Mouse (Mus musculus) kidney, adult 9 months (tissue): ENCODE results near the gene Dok3.

Experiments
- DNase-seq: peaks from one replicate; pipeline ENCODE4 v3.0.0; 2022

Dok3 gene

GRCm38 (mm10) chr13:55505810-55506209 lies 23.3 kb downstream of the Dok3 start:
- DNase-seq, result no peak

GRCm38 (mm10) chr13:55504390-55504789 lies 24.7 kb downstream of the Dok3 start:
- no peak for DNase-seq

GRCm38 (mm10) chr13:55502405-55502804 lies 26.7 kb downstream of the Dok3 start:
- no peak for DNase-seq

- no peak for DNase-seq
Observed at GRCm38 (mm10) chr13:55500575-55500974, 28.5 kb downstream of the Dok3 start.

GRCm38 (mm10) chr13:55498906-55499305 lies 30.2 kb downstream of the Dok3 start:
- DNase-seq, result no peak

- peak; percentile 61 for DNase-seq
Observed at GRCm38 (mm10) chr13:55496661-55497060, 32.4 kb downstream of the Dok3 start.

GRCm38 (mm10) chr13:55495702-55496101 lies 33.4 kb downstream of the Dok3 start:
- DNase-seq, result no peak

- peak; percentile 34 for DNase-seq
Observed at GRCm38 (mm10) chr13:55494883-55495621, 34.0 kb downstream of the Dok3 start.

- no peak for DNase-seq
Observed at GRCm38 (mm10) chr13:55494257-55494656, 34.8 kb downstream of the Dok3 start.

- DNase-seq, result no peak
Observed at GRCm38 (mm10) chr13:55487578-55488498, 41.3 kb downstream of the Dok3 start, which contains the start of gene Dbn1. Gene Dbn1 (minus strand): TSS chr13:55488111.

GRCm38 (mm10) chr13:55486916-55487577 lies 42.0 kb downstream of the Dok3 start:
- no peak for DNase-seq

- no peak for DNase-seq
Observed at GRCm38 (mm10) chr13:55486029-55486794, 42.9 kb downstream of the Dok3 start.

- DNase-seq, result no peak
Observed at GRCm38 (mm10) chr13:55484520-55485088, 44.5 kb downstream of the Dok3 start.

- no peak for DNase-seq
Observed at GRCm38 (mm10) chr13:55483593-55483992, 45.5 kb downstream of the Dok3 start.

- no peak for DNase-seq
Observed at GRCm38 (mm10) chr13:55483071-55483470, 46.0 kb downstream of the Dok3 start.

- DNase-seq, result no peak
Observed at GRCm38 (mm10) chr13:55482542-55482941, 46.6 kb downstream of the Dok3 start.

- no peak for DNase-seq
Observed at GRCm38 (mm10) chr13:55479929-55480328, 49.2 kb downstream of the Dok3 start.

- DNase-seq, result no peak
Observed at GRCm38 (mm10) chr13:55479008-55479407, 50.1 kb downstream of the Dok3 start.

GRCm38 (mm10) chr13:55478036-55478435 lies 51.1 kb downstream of the Dok3 start:
- peak; percentile 55 for DNase-seq

- DNase-seq, result no peak
Observed at GRCm38 (mm10) chr13:55477492-55477891, 51.6 kb downstream of the Dok3 start.

- DNase-seq, result no peak
Observed at GRCm38 (mm10) chr13:55476256-55476655, 52.8 kb downstream of the Dok3 start.

GRCm38 (mm10) chr13:55475750-55476149 lies 53.3 kb downstream of the Dok3 start:
- no peak for DNase-seq
